Mouse (Mus musculus): ENCODE measurements around the gene Robo1. TPM values are rescaled to one million over a fixed set of nuclear protein-coding genes. Genes with fewer than 3 reads are reported as not detected.

Robo1 gene
- total RNA-seq, 2 experiments from 2014 or later = 75.0 to 75.7 TPM

GRCm38 (mm10) chr16:72663351-72664232, 355.5 kb downstream of the Robo1 start:
- intact Hi-C loops (cut with DNase I) = no loop called here

GRCm38 (mm10) chr16:72664233-72664613, 356.1 kb downstream of the Robo1 start:
- no peak for DNase-seq (ENCODE audit: low spot score in 2 of 2)
- intact Hi-C loops (cut with DNase I) = no loop called here

More at GRCm38 (mm10) chr16:72663351-72664232, 355.5 kb downstream of the Robo1 start:
- peak; percentile 7 to 55 for DNase-seq (ENCODE audit: low spot score in 2 of 2)

- no peak for DNase-seq (ENCODE audit: low spot score in 2 of 2)
- intact Hi-C loops (cut with DNase I) = no loop called here
Measured at GRCm38 (mm10) chr16:72664806-72665205, 356.7 kb downstream of the Robo1 start.

GRCm38 (mm10) chr16:72665454-72665853, 357.3 kb downstream of the Robo1 start:
- no peak for DNase-seq (ENCODE audit: low spot score in 2 of 2)
- intact Hi-C loops (cut with DNase I) = no loop called here

- intact Hi-C loops (cut with DNase I) = no loop called here
- no peak for DNase-seq (ENCODE audit: low spot score in 2 of 2)
Measured at GRCm38 (mm10) chr16:72670240-72671038, 362.3 kb downstream of the Robo1 start.

GRCm38 (mm10) chr16:72677234-72677633, 369.1 kb downstream of the Robo1 start:
- intact Hi-C loops (cut with DNase I) = no loop called here

GRCm38 (mm10) chr16:72678450-72678849, 370.3 kb downstream of the Robo1 start:
- intact Hi-C loops (cut with DNase I) = no loop called here
- DNase-seq (ENCODE audit: low spot score in 2 of 2) = no peak

More at GRCm38 (mm10) chr16:72677234-72677633, 369.1 kb downstream of the Robo1 start:
- no peak for DNase-seq (ENCODE audit: low spot score in 2 of 2)

DNA sequence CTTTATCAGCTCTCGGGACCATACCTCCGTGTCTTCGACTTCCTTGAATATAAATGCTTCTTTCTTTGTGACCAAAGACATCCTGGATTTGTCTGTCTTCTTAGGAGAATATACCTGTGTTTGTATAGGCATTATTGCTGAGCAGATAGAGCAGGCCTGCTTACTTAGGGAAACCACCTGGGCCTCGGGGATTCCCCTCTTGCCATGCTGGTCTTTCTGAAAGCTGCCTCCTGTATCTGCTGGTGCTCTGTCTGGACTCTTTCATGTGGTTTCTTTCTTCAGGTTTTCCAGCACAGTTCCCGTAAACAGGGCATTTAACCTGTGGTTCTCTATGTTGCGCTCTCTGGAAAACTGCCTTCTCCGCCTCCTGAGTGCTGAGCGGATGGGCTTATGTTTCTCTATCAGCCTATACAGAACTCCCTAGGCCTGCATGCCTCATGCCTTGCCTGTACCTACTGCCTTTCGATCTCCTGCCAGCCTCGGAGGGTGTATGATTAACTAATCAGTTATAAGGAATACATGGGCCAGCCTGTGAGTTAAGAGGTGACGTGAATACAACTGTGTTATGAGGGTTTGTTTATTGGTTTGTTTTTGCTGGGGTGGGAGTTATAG, 370.9 kb downstream of the Robo1 start:
- intact Hi-C loops (cut with DNase I) = no loop called here
- no peak for DNase-seq (ENCODE audit: low spot score in 2 of 2)

DNA sequence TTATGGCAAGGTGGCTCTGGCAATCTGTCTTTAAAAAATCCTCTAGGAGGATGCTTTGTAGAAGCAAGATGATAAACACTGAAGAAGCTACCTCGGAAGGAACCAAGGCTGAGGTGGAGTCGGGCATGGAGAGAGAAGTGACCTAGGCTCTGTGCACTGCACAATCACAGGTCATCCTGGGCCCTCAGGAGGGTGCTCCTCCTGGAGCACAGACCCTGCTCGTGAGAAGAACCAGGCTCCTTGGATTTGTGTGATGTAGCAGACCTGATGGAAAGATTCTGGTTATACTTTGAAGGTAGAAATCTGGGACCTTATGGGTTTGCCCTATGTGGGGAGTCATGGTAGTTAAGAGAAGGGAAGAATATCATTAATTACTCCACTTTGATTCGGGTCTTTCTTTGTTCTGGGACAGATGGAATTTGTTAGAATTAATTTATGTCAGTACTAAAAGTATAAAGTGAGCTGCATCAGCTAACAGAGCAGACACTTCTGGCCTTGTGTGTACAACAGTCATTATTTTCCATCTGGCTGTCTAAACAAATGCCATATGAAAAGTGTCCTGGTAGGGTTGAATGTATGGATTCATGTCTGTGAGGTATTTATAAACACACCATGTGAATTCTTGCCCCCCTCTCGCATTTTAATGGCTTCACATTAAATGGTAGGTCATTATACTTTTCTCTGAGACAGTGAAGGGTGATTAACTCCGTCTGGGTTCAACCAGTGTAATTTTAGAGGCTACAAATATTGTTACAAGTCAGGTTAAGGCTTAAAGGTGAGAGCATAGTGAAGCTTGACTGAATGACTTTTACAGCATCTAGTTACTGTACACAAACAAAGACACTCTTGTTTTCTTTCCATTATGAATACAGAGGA, 377.7 kb downstream of the Robo1 start:
- no peak for DNase-seq (ENCODE audit: low spot score in 2 of 2)
- intact Hi-C loops (cut with DNase I) = no loop called here

DNA sequence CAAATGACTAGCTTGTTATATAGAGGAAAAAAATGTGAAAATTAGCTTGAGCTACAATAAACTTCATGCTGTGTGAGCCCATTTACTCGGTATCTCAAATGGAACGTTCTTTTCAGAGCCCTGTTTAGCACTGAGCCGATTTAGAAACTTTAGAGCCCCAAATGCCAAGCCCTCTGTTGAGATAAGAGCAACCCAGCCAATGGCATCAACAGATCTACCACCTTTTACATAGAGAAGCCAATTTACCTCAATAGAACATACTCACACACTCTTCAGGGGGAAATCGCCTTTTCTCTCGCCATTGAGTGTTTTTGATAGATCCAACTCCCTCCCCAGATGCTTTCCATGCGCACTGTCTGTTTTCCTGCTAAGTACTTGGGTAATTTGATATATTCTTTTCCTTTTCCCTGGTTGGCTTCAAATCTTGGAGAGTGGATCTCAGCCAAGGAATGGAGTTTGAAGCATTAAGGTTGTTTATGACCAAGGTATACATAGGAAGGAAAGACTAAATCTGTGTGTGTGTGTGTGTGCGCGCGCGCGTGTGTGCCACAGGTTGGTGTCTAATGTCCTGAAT, 378.5 kb downstream of the Robo1 start:
- no peak for DNase-seq (ENCODE audit: low spot score in 2 of 2)
- intact Hi-C loops (cut with DNase I) = no loop called here

DNA sequence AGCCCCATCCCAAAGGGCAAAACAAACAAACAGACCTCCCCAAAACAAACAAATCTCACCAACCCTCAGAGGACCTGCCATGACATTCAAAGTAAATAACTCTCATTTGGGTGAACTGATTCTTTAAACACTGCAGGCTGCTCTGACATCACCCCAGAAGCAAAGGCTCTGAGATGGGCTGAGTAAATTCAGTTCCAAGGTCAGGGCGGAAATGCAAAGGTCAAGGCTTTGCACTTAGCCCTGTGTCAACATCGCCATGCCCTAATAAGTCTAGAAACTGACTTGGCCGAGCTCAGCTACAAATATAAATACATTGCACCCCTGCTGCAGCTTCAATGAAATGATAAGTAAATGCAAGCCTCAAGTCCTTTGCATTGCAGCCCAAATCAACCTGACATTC, 379.5 kb downstream of the Robo1 start:
- no peak for DNase-seq (ENCODE audit: low spot score in 2 of 2)
- intact Hi-C loops (cut with DNase I) = no loop called here

DNA sequence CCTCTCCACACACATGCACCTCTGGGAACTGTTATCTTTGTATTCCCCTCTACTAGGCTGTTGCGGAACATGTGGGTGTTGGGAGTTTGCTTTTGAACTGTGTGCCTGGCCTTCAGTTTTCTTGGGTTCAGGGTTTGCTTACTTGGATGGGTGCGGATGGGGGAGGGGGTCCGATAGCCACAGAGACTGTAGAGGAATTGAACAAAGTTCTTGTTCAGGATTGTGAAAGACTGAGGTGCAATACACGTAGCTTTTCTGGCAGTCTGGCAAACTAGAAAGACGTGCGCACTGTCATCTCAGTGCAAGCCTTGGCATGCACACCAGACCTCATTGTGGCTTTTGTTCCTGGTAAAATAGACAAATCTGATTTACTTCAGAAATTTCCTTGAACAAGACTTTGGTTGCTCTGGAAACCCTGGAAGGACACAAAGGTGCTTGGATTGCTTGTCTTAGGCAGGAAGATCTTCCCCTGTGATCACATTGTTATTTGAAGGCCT, 380.1 kb downstream of the Robo1 start:
- intact Hi-C loops (cut with DNase I) = no loop called here
- DNase-seq (ENCODE audit: low spot score in 2 of 2) = no peak

DNA sequence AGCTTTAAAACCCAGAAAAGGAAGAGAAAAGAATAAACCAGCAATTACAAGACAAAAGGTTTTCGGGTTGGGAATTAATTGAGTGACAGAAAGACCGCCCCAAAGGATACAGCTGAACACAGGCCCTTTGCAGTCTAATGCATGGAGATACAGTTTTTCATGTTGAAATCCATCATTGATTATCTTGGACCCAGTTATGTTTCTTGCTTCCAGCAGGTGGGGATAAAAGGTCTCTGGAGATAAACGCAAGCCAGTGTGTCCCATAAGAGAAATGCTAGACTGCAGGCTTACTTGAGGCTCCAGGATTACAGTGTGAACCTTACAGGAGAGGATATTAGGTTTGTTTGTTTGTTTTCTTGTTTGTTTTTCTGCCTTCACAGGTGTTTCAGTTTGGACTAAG, 383.8 kb downstream of the Robo1 start:
- intact Hi-C loops (cut with DNase I) = loop anchor here (10.0 kb wide), 1 partner anchor 283 kb away; no protein-coding TSS in a partner anchor
- no peak for DNase-seq (ENCODE audit: low spot score in 2 of 2)

DNA sequence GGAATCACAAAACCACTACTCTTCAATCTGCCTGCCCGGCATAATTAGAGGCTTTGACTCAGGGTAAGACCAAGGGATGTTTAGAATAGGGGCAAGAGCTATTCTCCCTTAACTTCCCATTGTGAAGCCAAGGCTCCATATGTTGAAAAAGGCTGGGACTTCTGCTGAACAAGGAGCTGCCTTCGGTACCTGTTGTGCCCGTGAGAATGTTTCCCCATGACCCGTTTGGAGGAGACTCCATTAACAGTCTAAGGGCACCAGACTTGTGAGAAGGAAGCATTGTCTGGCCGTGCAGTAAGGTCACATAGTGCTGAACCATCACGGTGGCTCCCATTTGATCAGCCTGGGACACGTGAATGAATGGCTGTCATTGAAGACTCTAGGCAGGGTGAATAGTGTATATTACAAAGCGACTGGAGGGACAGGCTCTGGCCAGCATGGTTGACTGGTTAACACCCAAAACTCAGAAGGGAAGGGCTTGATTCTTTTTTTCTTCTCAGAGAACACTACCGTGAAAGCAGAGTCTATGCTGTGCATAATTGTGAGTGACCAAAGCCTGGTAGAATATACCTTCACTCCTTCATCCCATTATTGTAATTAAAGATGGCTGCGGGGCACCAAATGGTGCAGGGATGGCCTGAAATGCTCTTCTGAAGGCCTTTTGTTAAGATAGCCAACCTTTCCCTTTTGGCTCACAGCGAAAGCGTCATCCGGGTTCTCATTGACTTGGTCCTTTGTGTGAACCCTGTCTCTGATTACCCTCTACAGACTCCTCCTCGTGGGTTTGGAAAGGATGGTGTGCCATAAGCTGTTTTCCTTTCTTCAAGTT, 385.6 kb downstream of the Robo1 start:
- intact Hi-C loops (cut with DNase I) = loop anchor here (10.0 kb wide), 1 partner anchor 281 kb away; no protein-coding TSS in a partner anchor
- no peak for DNase-seq (ENCODE audit: low spot score in 2 of 2)

DNA sequence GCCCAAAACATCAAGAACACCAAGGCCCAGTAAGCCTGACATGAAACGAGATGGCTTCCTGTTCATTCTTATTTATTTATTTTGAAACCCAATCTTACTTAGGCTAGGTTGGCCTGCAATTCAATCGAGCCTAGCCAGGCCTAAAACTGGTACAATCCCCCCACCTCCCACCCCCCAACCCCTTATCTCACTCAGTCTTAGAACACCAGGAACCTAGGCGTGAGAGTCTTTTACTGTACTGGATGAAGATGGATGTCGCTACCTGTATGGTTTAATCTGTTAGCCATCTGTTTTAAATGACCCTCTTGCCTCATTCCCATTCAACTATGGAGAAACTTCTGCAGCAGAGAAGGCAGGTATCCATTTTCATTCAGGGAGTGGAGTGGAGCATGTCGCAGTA, 386.7 kb downstream of the Robo1 start:
- DNase-seq (ENCODE audit: low spot score in 2 of 2) = no peak
- intact Hi-C loops (cut with DNase I) = loop anchor here (10.0 kb wide), 1 partner anchor 280 kb away; no protein-coding TSS in a partner anchor

GRCm38 (mm10) chr16:72699238-72700006, 391.3 kb downstream of the Robo1 start:
- DNase-seq (ENCODE audit: low spot score in 2 of 2) = peak in 1 of 2 experiments; percentile 15
- intact Hi-C loops (cut with DNase I) = loop anchor here (10.0 kb wide), 1 partner anchor 275 kb away; no protein-coding TSS in a partner anchor

DNA sequence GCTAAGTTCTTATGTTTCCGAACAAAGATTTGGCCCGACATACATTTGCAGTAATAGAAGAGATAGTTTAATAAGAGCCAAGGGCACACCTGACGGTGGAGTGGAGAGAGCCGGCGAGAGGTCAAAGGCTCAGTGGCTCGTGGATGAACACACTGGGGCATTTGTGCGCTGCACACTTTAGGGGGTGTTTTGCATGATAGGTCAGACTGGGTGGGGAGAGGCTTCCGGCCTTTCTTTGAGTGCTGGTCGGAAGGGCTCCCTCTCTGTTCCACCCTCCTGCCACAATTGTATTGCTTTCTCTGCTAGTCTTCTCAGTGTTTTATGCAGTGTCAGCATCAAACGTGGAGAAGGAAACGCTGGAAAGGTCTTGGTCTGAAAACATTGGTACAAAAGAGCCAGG, 392.2 kb downstream of the Robo1 start:
- DNase-seq (ENCODE audit: low spot score in 2 of 2) = no peak
- intact Hi-C loops (cut with DNase I) = no loop called here
